Mouse (Mus musculus): ENCODE data around the gene Cdk14. TPM values are rescaled to one million over a fixed set of nuclear protein-coding genes. Genes with fewer than 3 reads are reported as not detected.
"Not testable (repeated sequence)": the region's sequence is repeated elsewhere in the genome, so short reads cannot be mapped to it uniquely, and the experiment has no call there.

The Cdk14 gene
- polyA plus RNA-seq, 1 experiment from 2014 or later = 10.3 TPM

DNA sequence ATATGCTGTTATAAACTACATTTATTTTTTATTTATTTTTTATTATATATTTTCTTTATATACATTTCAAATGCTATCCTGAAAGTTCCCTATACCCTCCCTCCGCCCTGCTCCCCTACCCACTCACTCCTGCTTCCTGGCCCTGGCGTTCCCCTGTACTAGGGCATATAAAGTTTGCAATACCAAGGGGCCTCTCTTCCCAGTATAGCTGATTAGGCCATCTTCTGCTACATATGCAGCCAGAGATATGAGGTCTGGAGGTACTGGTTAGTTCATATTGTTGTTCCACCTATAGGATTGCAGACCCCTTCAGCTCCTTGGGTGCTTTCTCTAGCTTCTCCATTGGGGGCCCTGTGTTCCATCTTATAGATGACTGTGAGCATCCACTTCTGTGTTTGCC, 91.1 kb downstream of the Cdk14 start:
- not testable (repeated sequence) for H3K27ac ChIP-seq (replicated peaks); H3K27me3 ChIP-seq (ENCODE audit: low read depth, poor library complexity, severe bottlenecking); H3K4me1 ChIP-seq; H3K36me3 ChIP-seq; H3K4me3 ChIP-seq; H3K9me3 ChIP-seq (replicated peaks); DNase-seq (ENCODE audit: low spot score)
- WGBS = 95% methylated on average over 2 of the region's 2 CpGs

DNA sequence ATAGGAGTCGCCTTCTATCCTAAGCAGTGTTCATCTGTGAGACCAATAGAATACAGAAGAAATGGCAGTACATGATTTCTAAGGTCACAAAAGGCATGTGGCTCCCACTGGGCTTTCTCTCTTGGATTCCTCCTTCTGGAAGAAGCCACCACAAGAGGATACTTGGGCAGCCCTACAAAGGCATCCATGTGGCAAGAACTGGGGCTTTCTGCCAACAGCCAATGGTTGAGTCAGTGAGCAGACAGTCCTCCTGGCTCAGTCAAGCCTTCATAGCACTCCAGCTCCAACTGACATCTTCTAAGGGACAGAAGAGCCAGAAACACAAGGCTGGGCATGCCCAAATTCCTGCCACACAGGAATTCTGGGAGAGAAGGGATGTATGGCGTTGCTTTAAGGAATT, 93.4 kb downstream of the Cdk14 start:
- H3K27ac ChIP-seq (replicated peaks) = no peak overlapping the region
- H3K4me1 ChIP-seq = no peaks in the 10 kb centered on the region
- no peaks in the 10 kb centered on the region for H3K27me3 ChIP-seq (ENCODE audit: low read depth, poor library complexity, severe bottlenecking)
- no peak overlapping the region for H3K4me3 ChIP-seq
- peaks cover 13% of the 10 kb centered on the region for H3K36me3 ChIP-seq
- 92% methylated on average over 2 of the region's 2 CpGs for WGBS
- DNase-seq (ENCODE audit: low spot score) = no peak
- H3K9me3 ChIP-seq (replicated peaks) = no peaks in the 10 kb centered on the region

GRCm38 (mm10) chr5:5322699-5323098, 97.4 kb downstream of the Cdk14 start:
- Histone ChIP-seq H3K36me3 (peaks cover 13% of the 10 kb centered on the region), H3K9me3 (replicated peaks) (no peaks in the 10 kb centered on the region), H3K4me3 (no peak overlapping the region), H3K4me1 (no peaks in the 10 kb centered on the region), H3K27me3 (ENCODE audit: low read depth, poor library complexity, severe bottlenecking) (no peaks in the 10 kb centered on the region), H3K27ac (replicated peaks) (no peak overlapping the region)
- DNase-seq (ENCODE audit: low spot score) = no peak
- WGBS = 88% methylated on average over 8 of the region's 8 CpGs

DNA sequence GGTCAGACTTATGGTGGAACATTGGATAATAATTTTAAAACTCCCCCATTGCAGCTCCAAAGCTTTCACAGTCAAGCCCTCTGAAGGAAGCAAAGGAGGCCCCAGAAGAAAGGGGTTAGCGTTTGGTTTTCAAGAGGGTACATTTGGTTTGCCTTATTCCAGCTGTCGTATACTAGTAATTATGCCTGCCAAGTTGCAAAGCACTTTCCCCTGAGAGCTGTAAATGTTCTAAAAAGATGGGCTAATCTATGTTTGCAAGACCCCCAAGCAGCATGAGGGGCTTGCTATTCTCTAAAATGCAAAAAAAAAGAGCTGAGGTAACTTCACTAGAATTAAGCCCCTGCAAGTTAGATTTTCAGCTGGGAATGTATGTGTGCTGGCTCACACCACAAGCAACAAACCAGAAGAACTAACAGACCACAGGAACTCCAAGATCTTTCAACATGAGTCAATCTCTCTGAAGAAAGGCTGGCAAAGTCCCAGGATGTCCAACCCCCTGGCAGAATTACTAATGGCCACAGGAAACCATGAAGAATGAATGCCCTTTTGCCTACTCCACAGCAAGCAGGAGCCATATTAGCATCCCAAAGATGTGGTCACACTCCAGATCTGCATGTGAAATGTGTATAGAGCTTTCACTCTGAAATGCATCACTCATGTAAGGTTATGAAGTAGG, 99.5 kb downstream of the Cdk14 start:
- whole genome bisulfite sequencing = 87% methylated on average over 2 of the region's 2 CpGs
- no peak overlapping the region for H3K4me3 ChIP-seq
- peaks cover 7% of the 10 kb centered on the region; the same call in 1 of the 2 replicates for H3K36me3 ChIP-seq
- no peaks in the 10 kb centered on the region for H3K4me1 ChIP-seq
- H3K27me3 ChIP-seq (ENCODE audit: low read depth, poor library complexity, severe bottlenecking) = no peaks in the 10 kb centered on the region
- no peak overlapping the region for H3K27ac ChIP-seq (replicated peaks)
- no peaks in the 10 kb centered on the region for H3K9me3 ChIP-seq (replicated peaks)
- no peak for DNase-seq (ENCODE audit: low spot score)

DNA sequence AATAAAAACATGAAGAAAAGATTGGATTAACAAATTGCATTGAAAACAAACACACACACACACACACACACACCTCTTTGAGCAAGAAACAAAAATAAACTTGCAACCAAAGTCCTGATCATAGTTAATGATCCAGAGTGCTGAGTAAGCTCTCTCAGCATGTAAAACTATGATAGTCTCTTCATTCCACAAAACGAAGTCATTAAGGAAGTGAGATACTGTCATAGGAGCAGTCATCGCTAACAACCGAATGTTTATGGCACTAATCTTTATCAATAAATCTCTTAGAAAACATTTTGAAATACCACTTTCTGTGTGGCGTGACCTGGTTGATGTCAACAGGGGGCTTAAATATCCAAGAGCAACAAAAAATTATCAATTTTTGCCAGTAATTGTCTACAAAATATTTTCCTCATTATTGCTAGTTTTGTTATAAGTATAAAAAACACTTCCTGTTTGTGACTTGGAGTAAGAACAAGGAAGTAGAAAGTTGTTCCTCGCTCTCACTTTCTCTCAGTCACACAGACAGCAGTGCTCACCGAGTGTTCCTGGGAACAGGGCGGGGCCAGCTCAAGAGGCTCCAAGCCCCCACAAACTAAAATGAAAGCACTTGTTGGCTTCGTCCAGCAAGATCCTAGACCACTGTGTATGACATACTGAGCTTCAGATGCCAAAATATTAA, 100.1 kb downstream of the Cdk14 start:
- H3K27me3 ChIP-seq (ENCODE audit: low read depth, poor library complexity, severe bottlenecking) = no peaks in the 10 kb centered on the region
- H3K36me3 ChIP-seq = peaks cover 7% of the 10 kb centered on the region; the same call in 1 of the 2 replicates
- no peak overlapping the region for H3K4me3 ChIP-seq
- no peaks in the 10 kb centered on the region for H3K9me3 ChIP-seq (replicated peaks)
- no peak for DNase-seq (ENCODE audit: low spot score)
- H3K4me1 ChIP-seq = no peaks in the 10 kb centered on the region
- 86% methylated on average over 8 of the region's 8 CpGs for WGBS
- no peak overlapping the region for H3K27ac ChIP-seq (replicated peaks)

GRCm38 (mm10) chr5:5314270-5314669, 105.8 kb downstream of the Cdk14 start:
- Histone ChIP-seq H3K27me3 (ENCODE audit: low read depth, poor library complexity, severe bottlenecking) (no peaks in the 10 kb centered on the region), H3K4me3 (no peak overlapping the region), H3K4me1 (peaks cover 10% of the 10 kb centered on the region; the same call in 1 of the 2 replicates), H3K27ac (replicated peaks) (no peak overlapping the region), H3K36me3 (no peaks in the 10 kb centered on the region), H3K9me3 (replicated peaks) (no peaks in the 10 kb centered on the region)
- 85% methylated on average over 6 of the region's 6 CpGs for WGBS
- no peak for DNase-seq (ENCODE audit: low spot score)

GRCm38 (mm10) chr5:5313195-5313760, 106.8 kb downstream of the Cdk14 start:
- Histone ChIP-seq H3K36me3 (no peaks in the 10 kb centered on the region), H3K4me3 (no peak overlapping the region), H3K27me3 (ENCODE audit: low read depth, poor library complexity, severe bottlenecking) (no peaks in the 10 kb centered on the region), H3K4me1 (peaks cover 10% of the 10 kb centered on the region; the same call in 1 of the 2 replicates), H3K9me3 (replicated peaks) (no peaks in the 10 kb centered on the region), H3K27ac (replicated peaks) (no peak overlapping the region)
- no peak for DNase-seq (ENCODE audit: low spot score)
- 83% methylated on average over 9 of the region's 9 CpGs for WGBS

- no peak overlapping the region for H3K27ac ChIP-seq (replicated peaks)
- 92% methylated on average over 2 of the region's 2 CpGs for WGBS
- H3K9me3 ChIP-seq (replicated peaks) = no peaks in the 10 kb centered on the region
- no peaks in the 10 kb centered on the region for H3K36me3 ChIP-seq
- no peaks in the 10 kb centered on the region; the same call in none of the 2 replicates for H3K4me1 ChIP-seq
- H3K4me3 ChIP-seq = no peak overlapping the region
- DNase-seq (ENCODE audit: low spot score) = no peak
- no peaks in the 10 kb centered on the region for H3K27me3 ChIP-seq (ENCODE audit: low read depth, poor library complexity, severe bottlenecking)
Observed at GRCm38 (mm10) chr5:5305286-5305685, 114.8 kb downstream of the Cdk14 start.

DNA sequence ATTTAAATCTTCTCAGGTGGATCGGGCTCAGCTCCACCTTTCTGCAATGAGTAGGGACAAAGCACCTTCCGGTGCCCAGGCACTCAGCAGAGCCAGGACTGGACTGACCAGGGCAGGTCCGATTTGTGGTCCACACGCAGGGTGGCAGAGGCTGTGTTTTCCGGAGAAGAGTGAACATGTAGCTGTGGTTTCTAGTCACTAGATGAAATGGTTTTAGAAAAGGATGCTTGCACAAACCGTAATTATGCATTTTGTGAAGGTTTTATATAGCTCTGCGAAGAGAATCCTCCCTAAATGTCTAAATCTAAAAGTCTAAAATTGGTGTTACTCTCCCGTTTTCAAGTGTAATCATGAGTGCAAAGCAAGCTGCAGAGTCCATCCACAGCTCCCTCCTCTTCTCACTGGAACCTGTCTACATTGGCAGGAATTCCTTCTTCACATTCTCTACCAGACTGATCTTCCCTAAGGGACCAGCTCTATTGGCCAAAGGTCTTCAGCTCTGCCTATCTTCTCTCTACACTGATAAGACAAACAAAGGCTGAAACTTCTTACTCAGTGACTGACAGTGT, 116.9 kb downstream of the Cdk14 start:
- Histone ChIP-seq H3K4me3 (no peak overlapping the region), H3K9me3 (replicated peaks) (no peaks in the 10 kb centered on the region), H3K4me1 (no peaks in the 10 kb centered on the region; the same call in none of the 2 replicates), H3K27me3 (ENCODE audit: low read depth, poor library complexity, severe bottlenecking) (no peaks in the 10 kb centered on the region), H3K36me3 (no peaks in the 10 kb centered on the region), H3K27ac (replicated peaks) (no peak overlapping the region)
- DNase-seq (ENCODE audit: low spot score) = no peak
- 90% methylated on average over 8 of the region's 8 CpGs for WGBS

GRCm38 (mm10) chr5:5301571-5302079, 118.5 kb downstream of the Cdk14 start:
- H3K27ac ChIP-seq (replicated peaks) = no peak overlapping the region
- H3K4me3 ChIP-seq = no peak overlapping the region
- 92% methylated on average over 12 of the region's 12 CpGs for WGBS
- no peaks in the 10 kb centered on the region for H3K36me3 ChIP-seq
- no peaks in the 10 kb centered on the region for H3K9me3 ChIP-seq (replicated peaks)
- no peak for DNase-seq (ENCODE audit: low spot score)
- H3K27me3 ChIP-seq (ENCODE audit: low read depth, poor library complexity, severe bottlenecking) = no peaks in the 10 kb centered on the region
- H3K4me1 ChIP-seq = no peaks in the 10 kb centered on the region; the same call in none of the 2 replicates

- Histone ChIP-seq H3K4me3 (no peak overlapping the region), H3K9me3 (replicated peaks) (no peaks in the 10 kb centered on the region), H3K36me3 (no peaks in the 10 kb centered on the region), H3K27ac (replicated peaks) (no peak overlapping the region), H3K4me1 (no peaks in the 10 kb centered on the region; the same call in none of the 2 replicates), H3K27me3 (ENCODE audit: low read depth, poor library complexity, severe bottlenecking) (no peaks in the 10 kb centered on the region)
- DNase-seq (ENCODE audit: low spot score) = no peak
- WGBS = 81% methylated on average over 2 of the region's 2 CpGs
Observed at GRCm38 (mm10) chr5:5300998-5301397, 119.1 kb downstream of the Cdk14 start.

DNA sequence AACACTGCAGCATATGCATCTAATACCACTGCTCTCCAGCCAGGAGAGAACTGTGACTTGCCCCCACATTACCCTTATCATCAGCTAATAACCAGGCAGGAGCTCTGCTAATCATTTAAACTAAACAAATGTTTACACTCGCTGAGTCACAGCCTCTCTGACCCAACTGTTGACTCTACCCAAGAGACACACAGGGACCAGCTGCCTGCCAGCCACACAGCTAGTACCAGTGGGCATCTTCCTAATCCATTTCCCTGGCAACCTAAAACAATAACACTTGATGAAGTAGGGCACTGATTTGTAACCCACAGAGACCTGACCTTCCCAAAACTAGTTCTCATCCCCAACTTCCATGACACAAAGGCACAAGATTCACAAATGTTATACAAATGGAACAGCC, 119.8 kb downstream of the Cdk14 start:
- Histone ChIP-seq H3K4me3 (no peak overlapping the region), H3K27ac (replicated peaks) (no peak overlapping the region), H3K27me3 (ENCODE audit: low read depth, poor library complexity, severe bottlenecking) (no peaks in the 10 kb centered on the region), H3K4me1 (no peaks in the 10 kb centered on the region; the same call in none of the 2 replicates), H3K36me3 (no peaks in the 10 kb centered on the region), H3K9me3 (replicated peaks) (no peaks in the 10 kb centered on the region)
- 73% methylated on average over 1 of the region's 1 CpGs for WGBS
- DNase-seq (ENCODE audit: low spot score) = no peak

All from midbrain, embryonic 10.5 days (tissue).